Mouse (Mus musculus): Measurements from ENCODE around the gene Cacnb2.

GRCm38 (mm10) chr2:14858301-14858700, 255.4 kb downstream of the Cacnb2 start:
- no peak for TF ChIP-seq POLR2A (IDR thresholded peaks at IDR 0.05; ENCODE audit: borderline replicate concordance, insufficient read depth, low read length)
- no peak for TF ChIP-seq CTCF (IDR thresholded peaks at IDR 0.05; ENCODE audit: borderline replicate concordance, insufficient read depth, low read depth, low read length)

All from cerebellum, adult 2 months (tissue).